Mouse (Mus musculus): ENCODE data around the gene Usf1. TPM values are rescaled to one million over a fixed set of nuclear protein-coding genes. Genes with fewer than 3 reads are reported as not detected.

Gene Usf1
- total RNA-seq, 2 experiments from 2014 or later, result 114 to 132 TPM

- no peak for DNase-seq
Measured at GRCm38 (mm10) chr1:171418660-171419059, 7.5 kb downstream of the Usf1 start, which contains the start of gene Tstd1. Gene Tstd1 (plus strand): TSS chr1:171418872.

- DNase-seq, result no peak
Measured at GRCm38 (mm10) chr1:171419291-171419882, 8.3 kb downstream of the Usf1 start.

GRCm38 (mm10) chr1:171419905-171420304 is 8.8 kb downstream of the Usf1 start:
- no peak for DNase-seq

- DNase-seq, result no peak
Measured at GRCm38 (mm10) chr1:171422504-171423095, 11.5 kb downstream of the Usf1 start.

GRCm38 (mm10) chr1:171424638-171425037 is 13.5 kb downstream of the Usf1 start:
- no peak for DNase-seq

- DNase-seq, result no peak
Measured at GRCm38 (mm10) chr1:171425126-171425525, 14.0 kb downstream of the Usf1 start.

GRCm38 (mm10) chr1:171432158-171432557 is 21.0 kb downstream of the Usf1 start:
- no peak for DNase-seq

GRCm38 (mm10) chr1:171435288-171435814 is 24.2 kb downstream of the Usf1 start:
- DNase-seq, result no peak

GRCm38 (mm10) chr1:171435974-171436373 is 24.9 kb downstream of the Usf1 start:
- DNase-seq, result no peak

GRCm38 (mm10) chr1:171437264-171438013 is 26.3 kb downstream of the Usf1 start, which contains the start of gene F11r:
Gene F11r (plus strand): TSS chr1:171437535.
- no peak for DNase-seq

- DNase-seq, result no peak
Measured at GRCm38 (mm10) chr1:171438014-171438670, 27.0 kb downstream of the Usf1 start.

- no peak for DNase-seq
Measured at GRCm38 (mm10) chr1:171439072-171439471, 28.0 kb downstream of the Usf1 start.

- DNase-seq, result no peak
Measured at GRCm38 (mm10) chr1:171440025-171440725, 29.1 kb downstream of the Usf1 start.

GRCm38 (mm10) chr1:171441466-171442412 is 30.6 kb downstream of the Usf1 start:
- no peak for DNase-seq

- DNase-seq, result no peak
Measured at GRCm38 (mm10) chr1:171442413-171442760, 31.3 kb downstream of the Usf1 start.

- no peak for DNase-seq
Measured at GRCm38 (mm10) chr1:171445050-171445449, 33.9 kb downstream of the Usf1 start.

GRCm38 (mm10) chr1:171446854-171447253 is 35.7 kb downstream of the Usf1 start:
- no peak for DNase-seq

- no peak for DNase-seq
Measured at GRCm38 (mm10) chr1:171447692-171448091, 36.6 kb downstream of the Usf1 start.

- no peak for DNase-seq
Measured at GRCm38 (mm10) chr1:171450062-171450461, 38.9 kb downstream of the Usf1 start.

GRCm38 (mm10) chr1:171451001-171451400 is 39.9 kb downstream of the Usf1 start:
- DNase-seq, result no peak

- no peak for DNase-seq
Measured at GRCm38 (mm10) chr1:171452522-171452921, 41.4 kb downstream of the Usf1 start.

All from layer of hippocampus, postnatal 36 days (tissue).